Mouse (Mus musculus) frontal cortex, adult 2 months (tissue): ENCODE measurements at regions not wholly inside any gene's neighbourhood (a gene's known extent, or its start where the extent isn't known, plus 50 kb on each side); places are given as distances from the start of the nearest gene placed in this dataset.
A peak's percentile ranks its signal among the peaks of the same experiment; 100 is the strongest.

Experiments used
- DNase-seq, 2 experiments: peaks; one replicate each; pipeline ENCODE4 v3.0.0; 2022; ENCODE audit warnings: low spot score in 1 of 2; ENCODE audit errors: extremely low spot score in 1 of 2

DNA sequence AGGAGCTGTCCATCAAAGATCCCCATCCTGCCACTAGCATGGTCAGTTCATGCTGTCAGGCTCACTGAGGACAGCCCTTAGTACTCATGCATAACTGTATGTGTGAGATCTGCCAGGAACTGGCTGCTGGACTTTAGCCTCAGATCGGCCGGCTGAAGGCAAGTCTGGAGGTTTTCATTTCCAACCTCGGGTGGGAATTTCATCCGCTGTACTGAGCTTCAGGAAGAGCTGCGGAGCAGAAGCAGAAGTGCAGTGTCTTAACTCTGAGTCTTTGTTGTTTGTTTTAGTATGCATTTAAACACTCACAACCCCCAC lies 99.6 kb upstream of the Ccnd2 start:
- DNase-seq: no peak

DNA sequence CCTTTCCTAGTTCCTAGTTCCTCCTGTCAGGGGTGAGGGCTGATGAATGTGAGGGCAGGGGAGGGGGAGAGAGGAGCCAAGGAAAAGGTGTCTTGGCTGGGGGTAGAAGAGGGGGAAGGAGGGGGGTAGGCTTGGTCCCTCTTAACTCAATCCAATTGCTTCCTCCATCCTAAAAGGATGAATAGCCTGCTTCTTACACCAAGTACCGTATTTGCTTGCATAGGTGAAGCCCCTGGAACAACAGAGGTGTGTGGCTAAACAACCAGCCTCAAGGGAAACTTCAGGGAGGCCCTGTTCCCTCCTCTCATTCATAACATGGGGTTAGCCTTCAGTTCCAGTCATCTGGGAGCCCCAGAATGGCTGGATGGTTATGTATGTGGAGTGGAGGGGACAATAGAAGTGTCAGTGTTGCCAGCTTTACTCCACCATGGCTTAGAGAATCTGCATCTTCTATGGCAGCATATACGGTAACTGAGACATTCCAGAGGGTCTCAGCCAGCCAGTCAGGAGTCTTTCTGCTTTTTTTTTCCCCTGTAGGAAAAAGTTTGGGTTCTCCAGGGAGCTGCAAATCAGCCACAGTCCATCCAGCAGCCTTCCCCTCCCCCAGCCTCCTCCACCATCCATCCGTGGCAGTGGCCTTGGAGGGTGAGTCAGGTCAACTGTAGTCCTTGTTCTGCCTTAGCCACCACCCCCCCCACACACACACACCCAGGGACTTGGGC lies 100.2 kb upstream of the Ccnd2 start:
- no peak for DNase-seq

GRCm38 (mm10) chr6:127253935-127254334 lies 101.9 kb upstream of the Ccnd2 start:
- DNase-seq: no peak

DNA sequence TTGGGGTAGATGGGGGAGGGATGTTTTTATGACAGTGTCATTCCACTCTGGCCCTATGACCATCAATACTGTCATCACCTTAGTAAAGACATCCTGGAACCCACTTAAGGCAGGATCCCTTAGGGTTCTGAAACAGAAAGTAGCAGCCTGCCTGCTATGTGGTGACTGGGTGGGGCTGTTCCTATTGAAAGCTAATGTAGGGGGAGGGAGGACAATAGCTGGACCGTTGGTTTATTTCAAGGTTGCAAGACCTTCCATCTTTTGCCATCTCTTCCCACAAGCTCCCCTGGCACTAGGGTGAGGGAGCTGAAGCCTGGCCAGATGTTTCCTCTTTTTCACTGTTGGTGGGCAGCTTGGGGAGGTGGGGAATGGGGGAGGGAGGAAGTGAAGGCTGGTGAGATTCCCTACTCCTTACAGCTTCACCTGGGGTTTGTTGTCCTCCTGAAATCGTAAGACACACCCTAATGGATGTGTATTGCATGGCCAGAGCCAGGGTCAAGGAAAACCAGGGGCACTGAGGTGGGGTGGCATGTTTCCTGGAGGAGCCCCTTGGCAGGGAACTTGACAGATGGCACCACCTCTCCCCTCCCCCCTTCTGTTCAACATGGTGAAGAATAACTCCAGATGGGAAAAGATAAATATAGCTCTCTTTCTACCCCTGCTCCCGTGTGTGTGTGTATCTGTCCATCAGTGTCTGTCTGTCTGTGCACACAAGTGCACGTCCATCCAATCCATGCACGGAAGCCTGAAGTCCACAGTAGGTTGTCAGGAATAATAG lies 112.1 kb upstream of the Ccnd2 start:
- no peak for DNase-seq

GRCm38 (mm10) chr6:127265063-127265775 lies 113.2 kb upstream of the Ccnd2 start:
- DNase-seq: no peak

DNA sequence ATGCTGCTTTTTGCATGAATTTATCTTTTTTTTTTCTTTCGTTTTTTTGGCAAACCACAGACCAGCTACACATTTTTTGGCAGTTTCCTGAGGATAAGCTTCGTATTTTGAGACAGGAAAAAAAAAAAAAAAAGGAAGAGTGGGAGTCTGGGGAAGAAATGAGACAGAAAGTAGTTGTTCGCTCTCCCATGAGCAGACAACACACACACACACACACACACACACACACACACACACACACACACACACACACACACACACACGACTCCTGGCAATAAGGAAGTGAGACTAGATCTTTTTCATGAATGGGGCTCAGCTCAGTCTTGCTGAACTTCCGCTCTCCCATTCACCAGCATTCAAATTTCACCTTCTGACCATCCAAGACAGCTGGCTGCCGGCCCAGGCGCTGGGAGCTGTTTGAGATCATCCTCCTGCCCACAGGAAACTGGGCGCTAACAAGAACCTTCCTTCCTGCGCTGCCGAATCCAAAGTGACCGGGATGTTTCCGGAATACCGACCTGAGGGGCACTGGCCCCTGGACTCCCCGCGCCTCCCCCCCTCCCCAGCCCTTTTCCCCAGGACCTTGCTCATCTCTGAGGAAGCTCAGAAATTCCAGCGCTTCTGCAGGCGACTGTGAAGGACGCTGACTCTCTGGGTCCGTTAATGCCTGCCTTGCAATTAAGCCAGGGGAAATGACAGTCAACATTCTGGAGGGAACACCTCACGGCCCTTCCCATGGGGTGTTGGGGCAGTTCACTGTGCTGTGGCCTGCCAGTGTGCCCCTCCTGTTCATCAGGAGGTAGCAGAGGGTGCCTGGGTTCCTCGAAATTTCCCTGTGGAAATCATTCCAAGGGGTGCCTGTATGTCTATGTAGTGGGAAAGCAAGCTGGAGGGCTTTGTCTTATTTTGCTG lies 114.2 kb upstream of the Ccnd2 start:
- DNase-seq: peak; percentile 31 to 72

DNA sequence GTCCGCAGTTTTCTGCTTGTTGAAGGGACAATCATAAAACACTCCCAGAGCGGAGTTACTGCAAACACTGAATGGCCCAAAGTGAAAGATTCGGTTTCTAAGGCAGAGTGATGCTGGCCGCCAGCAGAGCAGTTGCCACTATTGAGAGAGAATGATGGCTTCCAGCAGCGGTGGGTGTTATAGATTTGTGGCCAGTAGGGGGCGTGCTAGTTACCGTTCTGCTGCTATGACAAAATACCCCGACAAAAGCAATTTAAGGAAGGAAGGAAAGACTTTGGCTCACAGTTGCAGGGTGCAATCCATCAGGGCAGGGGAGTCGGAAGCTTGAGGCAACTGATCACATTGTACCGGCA lies 114.8 kb upstream of the Ccnd2 start:
- peak in 1 of 2 experiments; percentile 36 for DNase-seq

DNA sequence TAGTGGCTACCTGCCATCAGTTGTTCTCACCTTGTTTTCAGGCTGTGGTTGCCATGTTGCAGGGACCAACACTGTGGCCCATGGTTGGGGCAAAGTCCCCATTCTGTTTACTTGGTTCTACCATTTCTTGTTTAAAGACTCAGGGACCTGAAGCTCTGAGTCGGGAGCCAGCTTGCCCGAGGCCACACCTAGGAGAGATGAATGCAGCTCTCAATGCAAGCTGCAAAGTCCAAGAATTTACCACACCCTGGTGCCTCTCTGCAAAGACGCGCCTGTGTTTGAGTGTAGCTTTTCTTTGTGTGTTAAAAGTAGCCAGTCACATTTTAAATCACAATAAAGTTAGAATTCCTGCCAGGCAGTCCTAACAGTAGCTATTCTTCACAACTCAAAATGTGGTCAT lies 117.0 kb upstream of the Ccnd2 start:
- no peak for DNase-seq

- no peak for DNase-seq
These were observed 117.6 kb upstream of the Ccnd2 start for GRCm38 (mm10) chr6:127269525-127270044.

GRCm38 (mm10) chr6:127270774-127271173 lies 118.8 kb upstream of the Ccnd2 start:
- no peak for DNase-seq

DNA sequence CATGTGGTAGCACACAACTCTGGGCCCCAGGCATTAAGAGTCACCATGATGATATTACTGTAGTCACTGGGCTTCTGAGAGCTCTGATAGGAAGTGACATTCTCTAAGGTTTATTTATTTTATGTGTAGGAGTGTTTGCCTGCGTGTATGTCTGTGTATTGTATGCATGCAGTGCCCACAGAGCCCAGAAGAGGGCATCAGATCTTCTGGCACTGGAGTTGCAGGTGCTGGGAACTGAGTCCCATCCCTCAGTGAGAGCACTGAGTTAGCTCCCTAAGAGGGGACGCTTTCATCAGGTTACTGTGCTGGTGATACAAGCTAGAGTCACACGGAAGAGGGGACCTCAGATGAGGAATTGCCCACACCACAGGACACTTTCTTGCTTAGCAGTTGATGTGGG lies 119.4 kb upstream of the Ccnd2 start:
- DNase-seq: no peak

GRCm38 (mm10) chr6:127272630-127273029 lies 120.6 kb upstream of the Ccnd2 start:
- DNase-seq: no peak

GRCm38 (mm10) chr6:127274732-127275429 lies 122.9 kb upstream of the Ccnd2 start:
- no peak for DNase-seq

- no peak for DNase-seq
These were observed 123.4 kb upstream of the Ccnd2 start for GRCm38 (mm10) chr6:127275430-127275784.

DNA sequence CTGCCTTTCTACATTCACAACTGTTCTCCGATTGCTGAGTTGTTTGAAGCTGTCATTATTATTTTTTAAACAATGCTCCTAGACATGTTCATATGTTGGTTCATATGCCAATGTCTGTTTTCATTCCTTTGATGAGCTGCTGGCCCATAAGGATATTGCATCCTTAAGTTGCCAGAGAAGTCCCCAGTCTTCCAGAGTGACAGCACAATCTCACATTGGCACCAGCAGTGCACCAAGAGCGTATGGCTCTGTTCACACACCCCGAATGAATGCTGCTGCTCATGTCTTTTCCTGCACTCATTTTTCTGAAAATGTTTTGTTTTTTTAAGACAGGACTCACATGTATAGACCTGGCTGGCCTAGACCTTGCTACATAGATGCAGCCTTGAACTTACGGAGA lies 124.4 kb upstream of the Ccnd2 start:
- no peak for DNase-seq

- no peak for DNase-seq
These were observed 126.4 kb upstream of the Ccnd2 start for GRCm38 (mm10) chr6:127278402-127278801.

DNA sequence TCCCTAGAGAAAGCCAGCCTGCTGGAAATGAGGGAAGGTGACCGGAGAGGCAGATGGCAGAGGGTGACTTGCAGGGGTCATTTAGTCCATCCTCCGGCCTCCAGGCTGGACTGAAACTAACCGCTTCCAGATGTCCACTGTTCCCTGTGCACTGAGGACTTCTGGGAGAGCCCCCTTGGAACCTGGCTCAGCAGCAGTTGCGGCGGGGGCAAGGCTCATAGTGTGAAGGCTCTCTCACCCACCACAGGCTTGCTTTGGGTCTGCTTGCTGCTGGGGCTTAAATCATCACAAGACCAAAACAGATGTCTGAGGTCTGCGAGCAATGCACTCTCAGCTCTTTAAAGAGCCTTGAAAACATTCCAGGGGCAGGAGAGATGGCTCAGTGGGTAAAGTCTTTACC lies 132.2 kb upstream of the Ccnd2 start:
- no peak for DNase-seq

- no peak for DNase-seq
These were observed 134.9 kb upstream of the Ccnd2 start for GRCm38 (mm10) chr6:127286681-127287476.

GRCm38 (mm10) chr6:127288946-127289345 lies 137.0 kb upstream of the Ccnd2 start:
- no peak for DNase-seq
